Mouse (Mus musculus) embryonic facial prominence, embryonic 13.5 days (tissue): Measurements from ENCODE around the gene Zfpm1. TPM values are rescaled to one million over a fixed set of nuclear protein-coding genes. Genes with fewer than 3 reads are reported as not detected.
A peak's percentile ranks its signal among the peaks of the same experiment; 100 is the strongest.

Experiments
- ATAC-seq: fragments of 200-750 bp; cut with Nextera tagmentation; 2 replicates; pipeline ENCODE4 v1.8.0; 2017; ENCODE audit warnings: low read depth; ENCODE audit not compliant: insufficient number of reproducible peaks, insufficient read depth, low FRiP score, low TSS enrichment
- H3K27ac ChIP-seq: fragments of 300-500 bp; sonication (generic); 2 replicates; pipeline ENCODE4 v1.5.1; 2015; ENCODE audit warnings: moderate library complexity, mild to moderate bottlenecking, inconsistent platforms
- H3K27me3 ChIP-seq: fragments of 300-500 bp; sonication (generic); 2 replicates; pipeline ENCODE4 v1.6.1; 2015; ENCODE audit warnings: mild to moderate bottlenecking, inconsistent platforms
- H3K36me3 ChIP-seq: fragments of 300-500 bp; sonication (generic); 2 replicates; pipeline ENCODE4 v1.6.1; 2015; ENCODE audit warnings: mild to moderate bottlenecking, inconsistent platforms
- H3K4me1 ChIP-seq: fragments of 300-500 bp; sonication (generic); 2 replicates; pipeline ENCODE4 v1.6.1; 2015; ENCODE audit warnings: inconsistent platforms
- H3K4me2 ChIP-seq: fragments of 300-500 bp; sonication (generic); 2 replicates; pipeline ENCODE4 v1.6.1; 2015; ENCODE audit warnings: moderate library complexity, mild to moderate bottlenecking, inconsistent platforms
- H3K4me3 ChIP-seq: fragments of 300-500 bp; sonication (generic); 2 replicates; pipeline ENCODE4 v1.5.1; 2015; ENCODE audit warnings: mild to moderate bottlenecking, inconsistent platforms
- H3K9ac ChIP-seq: fragments of 300-500 bp; sonication (generic); 2 replicates; pipeline ENCODE4 v1.6.1; 2015; ENCODE audit warnings: mild to moderate bottlenecking, inconsistent platforms
- H3K9me3 ChIP-seq: fragments of 300-500 bp; sonication (generic); 2 replicates; pipeline ENCODE4 v1.6.1; 2016; ENCODE audit warnings: inconsistent platforms
- WGBS: fragments of 180-500 bp; shearing (Covaris S2); methylation state at CpG from one replicate; pipeline ENCODE4 v1.1.7; 2015; ENCODE audit warnings: mixed read lengths; 5-methylcytosine and 5-hydroxymethylcytosine counted together
- polyA plus RNA-seq: library from polyadenylated mRNA; unstranded; fragments of >200 nt; fragmentation: Nextera tagmentation; extraction: Ambion mirVana; gene quantifications from 2 replicates; pipeline ENCODE4 v1.2.1, GENCODE M21; 2015

The Zfpm1 gene
- polyA plus RNA-seq, 1 experiment from 2014 or later, result 1.7 TPM

- WGBS, result 86% methylated on average over 10 of the region's 10 CpGs
Measured at GRCm38 (mm10) chr8:122286899-122287298, 5.0 kb downstream of the Zfpm1 start.

GRCm38 (mm10) chr8:122287742-122288141 lies 5.8 kb downstream of the Zfpm1 start:
- WGBS, result 81% methylated on average over 8 of the region's 8 CpGs
- Histone ChIP-seq H3K9me3 (no peaks in the 10 kb centered on the region), H3K36me3 (no peaks in the 10 kb centered on the region), H3K27me3 (peaks cover 39% of the 10 kb centered on the region), H3K27ac (no peak overlapping the region), H3K4me2 (no peak overlapping the region), H3K4me3 (no peak overlapping the region), H3K4me1 (peaks cover 40% of the 10 kb centered on the region), H3K9ac (no peak overlapping the region)
- ATAC-seq, result no peak

More at GRCm38 (mm10) chr8:122286899-122287298, 5.0 kb downstream of the Zfpm1 start:
- Histone ChIP-seq H3K9ac (no peak overlapping the region), H3K4me2 (no peak overlapping the region), H3K36me3 (no peaks in the 10 kb centered on the region), H3K4me3 (no peak overlapping the region), H3K27ac (no peak overlapping the region), H3K4me1 (peaks cover 40% of the 10 kb centered on the region), H3K9me3 (no peaks in the 10 kb centered on the region), H3K27me3 (peaks cover 43% of the 10 kb centered on the region)
- no peak for ATAC-seq

GRCm38 (mm10) chr8:122288344-122288743 lies 6.4 kb downstream of the Zfpm1 start:
- WGBS, result 84% methylated on average over 3 of the region's 3 CpGs
- ATAC-seq, result no peak
- Histone ChIP-seq H3K4me1 (peaks cover 34% of the 10 kb centered on the region), H3K9ac (peak overlapping the region; percentile 46; the same call in 1 of the 2 replicates), H3K36me3 (no peaks in the 10 kb centered on the region), H3K9me3 (no peaks in the 10 kb centered on the region), H3K4me2 (no peak overlapping the region), H3K4me3 (no peak overlapping the region), H3K27ac (no peak overlapping the region), H3K27me3 (peaks cover 33% of the 10 kb centered on the region)

- H3K4me2 ChIP-seq, result no peak overlapping the region
- peaks cover 7% of the 10 kb centered on the region for H3K27me3 ChIP-seq
- H3K27ac ChIP-seq, result no peak overlapping the region
- H3K36me3 ChIP-seq, result no peaks in the 10 kb centered on the region
- H3K9ac ChIP-seq, result peak overlapping the region; percentile 44; the same call in 1 of the 2 replicates
- 76% methylated on average over 12 of the region's 12 CpGs for WGBS
- H3K4me3 ChIP-seq, result no peak overlapping the region
- H3K4me1 ChIP-seq, result peaks cover 31% of the 10 kb centered on the region
- ATAC-seq, result no peak
- no peaks in the 10 kb centered on the region for H3K9me3 ChIP-seq
Measured at GRCm38 (mm10) chr8:122291075-122291474, 9.1 kb downstream of the Zfpm1 start.

GRCm38 (mm10) chr8:122291549-122291948 lies 9.6 kb downstream of the Zfpm1 start:
- Histone ChIP-seq H3K4me1 (peaks cover 35% of the 10 kb centered on the region), H3K9me3 (no peaks in the 10 kb centered on the region), H3K27me3 (peaks cover 7% of the 10 kb centered on the region; the same call in 1 of the 2 replicates), H3K27ac (no peak overlapping the region), H3K4me2 (no peak overlapping the region), H3K4me3 (no peak overlapping the region), H3K36me3 (no peaks in the 10 kb centered on the region), H3K9ac (peak overlapping the region; percentile 44; the same call in 1 of the 2 replicates)
- ATAC-seq, result no peak
- 41% methylated on average over 10 of the region's 10 CpGs for WGBS

DNA sequence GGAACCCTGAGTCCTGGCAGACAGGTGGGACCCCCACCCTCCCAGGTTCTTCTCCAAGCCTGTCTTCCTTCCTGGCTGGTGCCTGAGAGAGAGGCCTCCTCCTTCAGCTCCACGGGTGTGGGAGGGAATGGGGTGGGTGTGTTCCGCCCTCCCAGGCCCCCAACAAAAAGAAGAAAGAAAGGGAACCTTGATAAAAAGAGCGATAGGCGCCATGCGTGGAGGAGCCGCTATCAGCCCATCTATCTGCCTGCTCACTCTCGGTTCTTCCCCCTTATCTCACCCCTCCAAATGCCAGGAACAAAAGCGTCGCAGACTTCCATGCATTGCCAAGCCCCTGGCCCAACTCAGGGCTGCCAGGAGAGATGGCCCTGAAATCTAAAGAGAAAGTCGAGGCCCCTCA lies 11.5 kb downstream of the Zfpm1 start:
- Histone ChIP-seq H3K27ac (no peak overlapping the region), H3K4me1 (peaks cover 49% of the 10 kb centered on the region), H3K36me3 (no peaks in the 10 kb centered on the region), H3K4me2 (no peak overlapping the region), H3K9me3 (no peaks in the 10 kb centered on the region), H3K4me3 (no peak overlapping the region), H3K9ac (no peak overlapping the region), H3K27me3 (no peaks in the 10 kb centered on the region)
- 74% methylated on average over 10 of the region's 10 CpGs for WGBS
- ATAC-seq, result no peak

- Histone ChIP-seq H3K27ac (0 out of 2 replicates have a peak overlapping the region, but pooled peaks have one; percentile 7), H3K9ac (no peak overlapping the region), H3K4me1 (peaks cover 52% of the 10 kb centered on the region), H3K4me2 (no peak overlapping the region), H3K4me3 (no peak overlapping the region), H3K27me3 (no peaks in the 10 kb centered on the region), H3K36me3 (no peaks in the 10 kb centered on the region), H3K9me3 (no peaks in the 10 kb centered on the region)
- ATAC-seq, result peak; percentile 59; the same call in 1 of the 2 replicates
- 2% methylated on average over 7 of the region's 7 CpGs for WGBS
Measured at GRCm38 (mm10) chr8:122294273-122294683, 12.3 kb downstream of the Zfpm1 start.

- Histone ChIP-seq H3K27ac (no peak overlapping the region), H3K9ac (peak overlapping the region; percentile 41; the same call in 1 of the 2 replicates), H3K36me3 (no peaks in the 10 kb centered on the region), H3K27me3 (no peaks in the 10 kb centered on the region), H3K9me3 (no peaks in the 10 kb centered on the region), H3K4me2 (no peak overlapping the region), H3K4me3 (no peak overlapping the region), H3K4me1 (peaks cover 52% of the 10 kb centered on the region)
- WGBS, result 58% methylated on average over 9 of the region's 9 CpGs
- ATAC-seq, result no peak
Measured at GRCm38 (mm10) chr8:122295389-122295788, 13.4 kb downstream of the Zfpm1 start.

GRCm38 (mm10) chr8:122296173-122297001 lies 14.4 kb downstream of the Zfpm1 start:
- Histone ChIP-seq H3K36me3 (no peaks in the 10 kb centered on the region), H3K4me3 (no peak overlapping the region), H3K4me2 (no peak overlapping the region), H3K4me1 (peaks cover 52% of the 10 kb centered on the region), H3K27ac (peak overlapping the region; percentile 70), H3K9ac (peak overlapping the region; percentile 41; the same call in 1 of the 2 replicates), H3K27me3 (no peaks in the 10 kb centered on the region), H3K9me3 (no peaks in the 10 kb centered on the region)
- no peak for ATAC-seq
- WGBS, result 32% methylated on average over 24 of the region's 24 CpGs

GRCm38 (mm10) chr8:122299581-122300254 lies 17.8 kb downstream of the Zfpm1 start:
- Histone ChIP-seq H3K27ac (no peak overlapping the region), H3K4me2 (no peak overlapping the region), H3K4me1 (peaks cover 48% of the 10 kb centered on the region), H3K9ac (no peak overlapping the region), H3K27me3 (no peaks in the 10 kb centered on the region), H3K36me3 (no peaks in the 10 kb centered on the region), H3K4me3 (no peak overlapping the region), H3K9me3 (no peaks in the 10 kb centered on the region)
- WGBS, result 68% methylated on average over 16 of the region's 16 CpGs
- ATAC-seq, result no peak

GRCm38 (mm10) chr8:122301081-122301480 lies 19.1 kb downstream of the Zfpm1 start:
- no peaks in the 10 kb centered on the region for H3K9me3 ChIP-seq
- H3K27ac ChIP-seq, result no peak overlapping the region
- no peak overlapping the region for H3K4me2 ChIP-seq
- no peaks in the 10 kb centered on the region for H3K36me3 ChIP-seq
- no peak overlapping the region for H3K4me3 ChIP-seq
- no peaks in the 10 kb centered on the region for H3K27me3 ChIP-seq
- no peak for ATAC-seq
- H3K4me1 ChIP-seq, result peaks cover 37% of the 10 kb centered on the region
- 83% methylated on average over 13 of the region's 13 CpGs for WGBS
- H3K9ac ChIP-seq, result no peak overlapping the region
